Mouse (Mus musculus) limb, embryonic 15.5 days (tissue): ENCODE results near the gene Megf11. TPM values are rescaled to one million over a fixed set of nuclear protein-coding genes. Genes with fewer than 3 reads are reported as not detected.

Experiments used
- ATAC-seq: fragments of 200-750 bp; cut with Nextera tagmentation; 2 replicates; pipeline ENCODE4 v1.8.0; 2017; ENCODE audit warnings: low read depth, moderate TSS enrichment; ENCODE audit not compliant: insufficient number of reproducible peaks, low FRiP score, low TSS enrichment
- H3K27ac ChIP-seq: fragments of 300-500 bp; sonication (generic); 2 replicates; pipeline ENCODE4 v1.5.1; 2015; ENCODE audit warnings: moderate library complexity, mild to moderate bottlenecking, inconsistent platforms
- H3K27me3 ChIP-seq: fragments of 300-500 bp; sonication (generic); 2 replicates; pipeline ENCODE4 v1.6.1; 2015; ENCODE audit warnings: inconsistent platforms
- H3K36me3 ChIP-seq: fragments of 300-500 bp; sonication (generic); 2 replicates; pipeline ENCODE4 v1.6.1; 2015; ENCODE audit warnings: inconsistent platforms
- H3K4me1 ChIP-seq: fragments of 300-500 bp; sonication (generic); 2 replicates; pipeline ENCODE4 v1.6.1; 2015; ENCODE audit warnings: inconsistent platforms
- H3K4me2 ChIP-seq: fragments of 300-500 bp; sonication (generic); 2 replicates; pipeline ENCODE4 v1.6.1; 2015; ENCODE audit warnings: mild to moderate bottlenecking, inconsistent platforms
- H3K4me3 ChIP-seq: fragments of 300-500 bp; sonication (generic); 2 replicates; pipeline ENCODE4 v1.5.1; 2015; ENCODE audit warnings: mild to moderate bottlenecking, inconsistent platforms
- H3K9ac ChIP-seq: fragments of 300-500 bp; sonication (generic); 2 replicates; pipeline ENCODE4 v1.6.1; 2015; ENCODE audit warnings: inconsistent platforms
- H3K9me3 ChIP-seq: fragments of 300-500 bp; sonication (generic); 2 replicates; pipeline ENCODE4 v1.6.1; 2016; ENCODE audit warnings: inconsistent platforms
- WGBS: fragments of 180-500 bp; shearing (Covaris S2); methylation state at CpG from one replicate; pipeline ENCODE4 v1.1.7; 2015; 5-methylcytosine and 5-hydroxymethylcytosine counted together
- polyA plus RNA-seq: library from polyadenylated mRNA; unstranded; fragments of >200 nt; fragmentation: Nextera tagmentation; extraction: Ambion mirVana; gene quantifications from 2 replicates; pipeline ENCODE4 v1.2.1, GENCODE M21; 2015

Megf11 gene
- polyA plus RNA-seq, 1 experiment from 2014 or later = 0.83 TPM

DNA sequence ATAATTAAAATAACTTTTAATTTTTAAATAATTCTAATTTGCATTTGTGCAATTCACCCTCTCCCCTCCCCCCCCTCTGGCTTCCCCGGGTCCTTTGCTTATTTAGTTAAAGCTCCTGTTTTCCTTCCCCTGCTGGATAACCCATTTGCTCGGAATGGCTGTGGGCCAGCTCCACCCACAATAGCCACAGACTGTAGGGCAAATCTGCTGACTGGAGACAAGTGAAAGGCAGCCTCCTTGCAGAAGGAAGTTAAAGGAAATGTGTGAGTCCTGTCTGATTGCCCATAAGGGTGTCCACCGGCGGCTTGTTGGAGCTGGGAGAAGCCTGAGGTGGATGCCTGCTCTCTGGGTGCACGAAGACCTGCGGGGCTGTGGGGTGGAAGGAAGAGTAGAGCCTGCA lies 62.1 kb downstream of the Megf11 start:
- peaks cover 12% of the 10 kb centered on the region for H3K4me1 ChIP-seq
- H3K9me3 ChIP-seq = no peaks in the 10 kb centered on the region
- ATAC-seq = no peak
- H3K9ac ChIP-seq = no peak overlapping the region
- H3K4me2 ChIP-seq = no peak overlapping the region
- no peak overlapping the region for H3K4me3 ChIP-seq
- no peaks in the 10 kb centered on the region for H3K36me3 ChIP-seq
- H3K27ac ChIP-seq = peak overlapping the region; percentile 33
- H3K27me3 ChIP-seq = no peaks in the 10 kb centered on the region
- whole genome bisulfite sequencing = 44% methylated on average over 6 of the region's 6 CpGs

- Histone ChIP-seq H3K36me3 (no peaks in the 10 kb centered on the region), H3K27ac (no peak overlapping the region), H3K4me1 (peaks cover 20% of the 10 kb centered on the region), H3K9ac (no peak overlapping the region), H3K27me3 (no peaks in the 10 kb centered on the region), H3K4me2 (no peak overlapping the region), H3K9me3 (no peaks in the 10 kb centered on the region), H3K4me3 (no peak overlapping the region)
- 61% methylated on average over 5 of the region's 5 CpGs for WGBS
- no peak for ATAC-seq
These were observed 67.3 kb downstream of the Megf11 start for GRCm38 (mm10) chr9:64452769-64453168.

- 85% methylated on average over 4 of the region's 4 CpGs for WGBS
- Histone ChIP-seq H3K27me3 (no peaks in the 10 kb centered on the region), H3K27ac (no peak overlapping the region), H3K36me3 (no peaks in the 10 kb centered on the region), H3K4me2 (no peak overlapping the region), H3K4me3 (no peak overlapping the region), H3K9me3 (no peaks in the 10 kb centered on the region), H3K9ac (no peak overlapping the region), H3K4me1 (peaks cover 30% of the 10 kb centered on the region)
- ATAC-seq = no peak
These were observed 68.8 kb downstream of the Megf11 start for GRCm38 (mm10) chr9:64454196-64454595.

- WGBS = 3% methylated on average over 9 of the region's 9 CpGs
- no peak for ATAC-seq
- peaks cover 28% of the 10 kb centered on the region for H3K4me1 ChIP-seq
- no peak overlapping the region for H3K4me3 ChIP-seq
- no peaks in the 10 kb centered on the region for H3K36me3 ChIP-seq
- peak overlapping the region; percentile 14; the same call in 1 of the 2 replicates for H3K4me2 ChIP-seq
- H3K27ac ChIP-seq = no peak overlapping the region
- no peaks in the 10 kb centered on the region for H3K9me3 ChIP-seq
- no peaks in the 10 kb centered on the region for H3K27me3 ChIP-seq
- H3K9ac ChIP-seq = no peak overlapping the region
These were observed 70.5 kb downstream of the Megf11 start for GRCm38 (mm10) chr9:64455910-64456309.

DNA sequence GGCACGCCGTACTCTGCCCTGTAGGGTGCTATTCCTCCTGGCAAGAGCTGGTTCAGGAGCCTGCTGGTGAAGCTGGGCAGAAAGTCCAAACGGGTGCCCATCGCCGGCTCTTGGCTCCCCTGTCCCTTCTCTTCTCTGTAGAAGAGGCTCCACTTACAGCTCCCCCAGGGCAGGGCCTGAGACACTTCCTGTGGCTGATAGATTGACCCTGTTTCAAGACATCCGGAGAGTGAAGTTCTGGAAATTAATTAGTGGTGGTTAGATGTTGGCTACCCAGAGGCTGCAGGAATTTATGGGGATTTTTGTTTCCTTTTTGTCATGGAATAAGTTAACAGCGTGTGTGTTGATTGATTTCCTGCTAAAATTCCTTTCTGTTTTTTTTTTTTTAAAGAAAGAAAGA lies 72.2 kb downstream of the Megf11 start:
- 37% methylated on average over 7 of the region's 7 CpGs for WGBS
- no peaks in the 10 kb centered on the region for H3K36me3 ChIP-seq
- no peak overlapping the region for H3K27ac ChIP-seq
- no peaks in the 10 kb centered on the region for H3K9me3 ChIP-seq
- peaks cover 31% of the 10 kb centered on the region for H3K4me1 ChIP-seq
- H3K27me3 ChIP-seq = peaks cover 8% of the 10 kb centered on the region; the same call in 1 of the 2 replicates
- H3K4me3 ChIP-seq = no peak overlapping the region
- no peak for ATAC-seq
- no peak overlapping the region for H3K9ac ChIP-seq
- H3K4me2 ChIP-seq = no peak overlapping the region

DNA sequence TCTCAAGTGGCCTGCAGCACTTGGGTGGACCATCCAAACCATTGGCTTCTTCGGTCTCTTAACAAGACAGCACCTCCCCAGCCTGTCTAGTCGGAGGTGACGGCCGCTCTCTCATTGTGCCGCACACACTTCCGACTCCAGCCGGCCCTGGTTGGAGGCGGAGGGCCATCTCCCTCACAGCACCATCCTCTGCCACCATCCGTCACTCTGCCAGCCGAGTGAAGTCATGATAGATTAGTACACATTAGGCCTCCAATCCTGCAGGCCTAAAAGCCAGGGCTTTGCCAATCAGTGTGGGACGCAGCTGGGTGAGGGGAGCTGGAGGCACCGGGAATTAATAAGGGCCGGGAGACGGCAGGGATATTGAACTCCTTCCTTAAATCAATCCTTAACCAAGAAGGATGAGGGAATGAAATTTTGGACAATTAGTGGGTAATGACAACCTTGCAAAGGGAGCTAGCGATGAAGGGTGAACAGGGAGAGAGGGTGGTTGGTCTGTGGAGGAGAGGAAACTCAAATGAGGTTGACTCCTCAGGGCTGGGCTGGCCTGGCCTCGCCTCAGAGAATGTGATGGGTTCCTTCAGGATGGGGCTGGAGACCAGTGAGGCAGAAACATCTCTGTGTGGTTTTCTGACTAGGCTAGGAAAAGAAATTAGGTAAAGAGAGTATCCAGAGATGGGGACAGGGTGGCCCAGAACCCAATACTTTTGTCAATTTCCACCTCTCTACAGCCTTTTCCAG lies 76.3 kb downstream of the Megf11 start:
- H3K9ac ChIP-seq = no peak overlapping the region
- H3K27ac ChIP-seq = no peak overlapping the region
- WGBS = 40% methylated on average over 16 of the region's 16 CpGs
- H3K9me3 ChIP-seq = no peaks in the 10 kb centered on the region
- H3K36me3 ChIP-seq = no peaks in the 10 kb centered on the region
- no peak overlapping the region for H3K4me3 ChIP-seq
- no peak overlapping the region for H3K4me2 ChIP-seq
- ATAC-seq = no peak
- peaks cover 24% of the 10 kb centered on the region for H3K4me1 ChIP-seq
- peaks cover 8% of the 10 kb centered on the region; the same call in 1 of the 2 replicates for H3K27me3 ChIP-seq

DNA sequence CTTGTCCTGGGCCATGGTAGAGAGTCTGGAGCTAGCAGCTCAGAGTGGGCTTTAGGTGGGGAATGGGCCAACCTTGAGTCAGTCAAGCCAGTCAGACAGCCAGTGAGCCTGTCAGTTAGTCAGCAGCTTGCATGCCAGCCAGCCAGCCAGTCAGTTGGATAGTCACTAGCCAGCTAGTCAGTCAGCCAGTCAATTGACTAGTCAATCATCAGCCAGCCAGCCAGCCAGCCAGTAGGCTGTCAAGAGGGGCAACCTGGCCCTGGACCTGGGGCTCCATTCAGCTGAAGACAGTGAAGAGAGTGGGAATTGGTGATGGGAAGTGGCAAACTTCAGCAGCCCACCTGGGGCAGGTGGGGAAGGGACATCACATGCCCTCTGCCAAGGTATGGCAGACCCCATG lies 77.4 kb downstream of the Megf11 start:
- Histone ChIP-seq H3K9ac (no peak overlapping the region), H3K9me3 (no peaks in the 10 kb centered on the region), H3K36me3 (no peaks in the 10 kb centered on the region), H3K4me3 (no peak overlapping the region), H3K4me1 (peaks cover 18% of the 10 kb centered on the region), H3K27ac (no peak overlapping the region), H3K27me3 (peaks cover 8% of the 10 kb centered on the region; the same call in 1 of the 2 replicates), H3K4me2 (no peak overlapping the region)
- ATAC-seq = no peak

DNA sequence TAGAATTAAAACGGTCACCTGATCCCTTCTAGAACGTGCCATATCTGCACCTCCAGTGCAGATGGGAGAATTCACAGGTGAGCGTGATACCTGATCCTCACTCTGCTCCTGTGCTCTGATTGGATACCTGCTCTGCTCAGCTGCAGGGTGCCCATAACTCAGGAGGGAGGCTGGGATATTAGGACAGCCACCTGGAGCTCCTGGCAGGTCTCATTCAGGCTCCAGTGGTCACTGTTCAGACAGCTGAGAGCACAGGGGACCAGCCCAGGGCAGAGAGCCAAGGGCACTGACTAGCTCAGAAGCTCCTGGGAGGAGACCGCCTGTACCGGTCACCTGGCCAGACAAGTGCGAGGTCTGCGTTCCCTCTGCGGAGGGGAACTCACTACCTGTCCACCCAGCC lies 80.7 kb downstream of the Megf11 start:
- H3K27me3 ChIP-seq = peaks cover 8% of the 10 kb centered on the region; the same call in 1 of the 2 replicates
- H3K4me2 ChIP-seq = no peak overlapping the region
- 52% methylated on average over 8 of the region's 8 CpGs for WGBS
- H3K4me1 ChIP-seq = peaks cover 6% of the 10 kb centered on the region
- no peak for ATAC-seq
- H3K27ac ChIP-seq = no peak overlapping the region
- H3K9ac ChIP-seq = no peak overlapping the region
- no peaks in the 10 kb centered on the region for H3K9me3 ChIP-seq
- H3K36me3 ChIP-seq = no peaks in the 10 kb centered on the region
- H3K4me3 ChIP-seq = no peak overlapping the region

DNA sequence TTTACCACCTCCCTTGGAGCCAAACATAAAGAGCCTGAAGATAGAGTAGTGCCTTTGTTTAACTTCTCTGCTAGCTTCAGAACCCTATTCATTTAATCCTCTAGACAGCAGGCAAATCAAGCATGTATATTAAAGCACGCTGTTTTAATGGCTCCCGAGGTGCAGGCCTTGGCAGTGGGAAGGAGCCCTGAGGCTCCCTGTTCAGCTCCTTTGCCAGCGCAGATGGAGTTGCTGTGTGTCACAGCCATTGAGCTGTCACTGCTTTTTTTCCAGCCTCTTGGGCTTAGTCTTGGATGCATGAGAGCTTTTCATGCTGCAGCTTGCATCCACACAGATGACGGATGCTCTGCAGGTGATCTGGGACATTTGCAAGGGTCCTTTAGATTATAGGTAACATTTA lies 81.1 kb downstream of the Megf11 start:
- no peaks in the 10 kb centered on the region for H3K9me3 ChIP-seq
- no peak overlapping the region for H3K9ac ChIP-seq
- H3K36me3 ChIP-seq = no peaks in the 10 kb centered on the region
- no peak overlapping the region for H3K4me3 ChIP-seq
- WGBS = 31% methylated on average over 4 of the region's 4 CpGs
- no peak for ATAC-seq
- H3K4me2 ChIP-seq = no peak overlapping the region
- H3K27me3 ChIP-seq = peaks cover 5% of the 10 kb centered on the region; the same call in 1 of the 2 replicates
- peaks cover 3% of the 10 kb centered on the region for H3K4me1 ChIP-seq
- no peak overlapping the region for H3K27ac ChIP-seq

DNA sequence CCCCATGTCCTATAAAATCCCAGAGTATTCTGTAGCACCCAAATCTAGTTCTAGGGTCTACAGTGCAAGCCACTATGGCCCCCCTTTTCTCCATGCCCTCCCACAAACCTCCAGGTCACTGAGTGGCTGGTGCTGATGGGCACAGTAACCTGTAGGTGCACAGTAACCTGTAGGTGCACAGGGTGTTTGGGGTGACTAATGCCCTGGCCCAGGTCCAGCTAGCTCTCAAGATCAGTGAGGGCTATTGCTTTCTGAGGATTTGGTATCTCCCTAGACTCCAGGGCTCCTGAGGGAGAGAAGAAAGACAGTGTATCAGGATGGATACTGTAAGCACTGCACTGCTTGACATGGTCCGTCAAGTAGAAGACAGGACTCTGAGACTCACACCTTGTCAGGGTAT lies 85.4 kb downstream of the Megf11 start:
- Histone ChIP-seq H3K27ac (no peak overlapping the region), H3K4me2 (no peak overlapping the region), H3K4me1 (peaks cover 22% of the 10 kb centered on the region), H3K9me3 (no peaks in the 10 kb centered on the region), H3K4me3 (no peak overlapping the region), H3K36me3 (no peaks in the 10 kb centered on the region), H3K9ac (no peak overlapping the region), H3K27me3 (no peaks in the 10 kb centered on the region)
- ATAC-seq = no peak
- WGBS = 93% methylated on average over 1 of the region's 1 CpGs

GRCm38 (mm10) chr9:64471336-64471735 lies 85.9 kb downstream of the Megf11 start:
- no peak overlapping the region for H3K4me3 ChIP-seq
- no peaks in the 10 kb centered on the region for H3K27me3 ChIP-seq
- no peaks in the 10 kb centered on the region for H3K36me3 ChIP-seq
- ATAC-seq = no peak
- no peak overlapping the region for H3K9ac ChIP-seq
- H3K4me2 ChIP-seq = no peak overlapping the region
- H3K4me1 ChIP-seq = peaks cover 22% of the 10 kb centered on the region
- no peak overlapping the region for H3K27ac ChIP-seq
- H3K9me3 ChIP-seq = no peaks in the 10 kb centered on the region
- WGBS = 74% methylated on average over 3 of the region's 3 CpGs

GRCm38 (mm10) chr9:64472165-64472564 lies 86.7 kb downstream of the Megf11 start:
- no peaks in the 10 kb centered on the region for H3K36me3 ChIP-seq
- peaks cover 22% of the 10 kb centered on the region for H3K4me1 ChIP-seq
- ATAC-seq = no peak
- no peaks in the 10 kb centered on the region for H3K9me3 ChIP-seq
- no peak overlapping the region for H3K27ac ChIP-seq
- no peaks in the 10 kb centered on the region for H3K27me3 ChIP-seq
- no peak overlapping the region for H3K9ac ChIP-seq
- 44% methylated on average over 2 of the region's 2 CpGs for WGBS
- no peak overlapping the region for H3K4me3 ChIP-seq
- no peak overlapping the region for H3K4me2 ChIP-seq

DNA sequence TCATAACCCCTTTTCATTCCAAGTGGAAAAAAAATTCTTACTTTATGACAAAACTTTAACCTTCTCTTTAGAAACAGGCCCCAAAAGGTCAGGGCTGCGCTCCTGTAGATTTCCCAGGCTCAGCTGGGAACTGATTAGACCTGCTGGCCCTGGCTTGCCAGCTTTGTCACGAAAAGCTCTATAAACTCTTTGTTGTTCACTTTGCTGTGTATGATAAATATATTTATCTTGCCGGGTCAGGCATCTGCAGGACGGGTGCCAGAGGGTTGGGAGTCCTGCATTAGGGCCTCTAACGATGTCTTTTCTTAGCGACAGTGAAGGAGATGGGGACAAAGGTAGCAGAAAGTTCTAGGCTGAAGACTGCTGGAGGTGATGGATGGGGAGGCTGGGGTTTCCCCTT lies 87.3 kb downstream of the Megf11 start:
- ATAC-seq = no peak
- 52% methylated on average over 6 of the region's 6 CpGs for WGBS
- H3K27ac ChIP-seq = no peak overlapping the region
- H3K9me3 ChIP-seq = no peaks in the 10 kb centered on the region
- peaks cover 22% of the 10 kb centered on the region for H3K4me1 ChIP-seq
- H3K36me3 ChIP-seq = no peaks in the 10 kb centered on the region
- no peaks in the 10 kb centered on the region for H3K27me3 ChIP-seq
- no peak overlapping the region for H3K4me2 ChIP-seq
- no peak overlapping the region for H3K4me3 ChIP-seq
- H3K9ac ChIP-seq = no peak overlapping the region
